Mouse (Mus musculus): Measurements from ENCODE around the gene Lhcgr.

- TF ChIP-seq CTCF (IDR thresholded peaks at IDR 0.05) (no peak), EP300 (IDR thresholded peaks at IDR 0.05) (no peak)
Observed at GRCm38 (mm10) chr17:88786881-88787280, 4.9 kb downstream of the Lhcgr start.

Data from lung, postnatal 0 days (tissue).